Mouse (Mus musculus): Measurements from ENCODE around the gene Spata32. TPM values are rescaled to one million over a fixed set of nuclear protein-coding genes. Genes with fewer than 3 reads are reported as not detected.

The Spata32 gene
- not detected in 2 replicates for polyA plus RNA-seq (2015; fragmentation: Nextera tagmentation; extraction: Ambion mirVana)

- WGBS: 2% methylated on average over 45 of the region's 45 CpGs
- peaks cover 5% of the 10 kb centered on the region; the same call in 1 of the 2 replicates for H3K4me1 ChIP-seq (ENCODE audit: insufficient read depth, low read depth, low read length)
- no peak within 1 kb of the TSS for H3K27ac ChIP-seq (ENCODE audit: low read length)
Observed at GRCm38 (mm10) chr11:103217790-103218516, at the start of gene Spata32. Spata32 (minus strand) TSS chr11:103218432.

GRCm38 (mm10) chr11:103267346-103268219, 49.4 kb upstream of the Spata32 start, which contains the start of gene Map3k14:
Map3k14 (minus strand) TSS chr11:103267472.
- 4% methylated on average over 55 of the region's 55 CpGs for WGBS
- peak within 1 kb of the TSS; percentile 89 for H3K27ac ChIP-seq (ENCODE audit: low read length)
- H3K9me3 ChIP-seq (ENCODE audit: low read length): no peaks in the 10 kb centered on the region
- peak; percentile 100 for DNase-seq (ENCODE audit: low spot score)
- H3K27me3 ChIP-seq (replicated peaks; ENCODE audit: insufficient read depth, low read length): no peaks in the 10 kb centered on the region
- peak within 1 kb of the TSS; percentile 92 for H3K4me2 ChIP-seq (replicated peaks; ENCODE audit: low read depth, low read length)
- ATAC-seq: peak; percentile 98
- H3K36me3 ChIP-seq (ENCODE audit: insufficient read depth, low read length): no peaks in the 10 kb centered on the region
- H3K4me3 ChIP-seq (ENCODE audit: low read depth, low read length): peak within 1 kb of the TSS; percentile 70
- H3K9ac ChIP-seq (replicated peaks; ENCODE audit: low read depth): peak within 1 kb of the TSS; percentile 72
- peaks cover 4% of the 10 kb centered on the region; the same call in 1 of the 2 replicates for H3K4me1 ChIP-seq (ENCODE audit: insufficient read depth, low read depth, low read length)
- TF ChIP-seq CTCF (IDR thresholded peaks at IDR 0.05): no peak
- TF ChIP-seq EP300 (IDR thresholded peaks at IDR 0.05): no peak

More at GRCm38 (mm10) chr11:103217790-103218516, at the start of gene Spata32:
- H3K36me3 ChIP-seq (ENCODE audit: insufficient read depth, low read length): peaks cover 8% of the 10 kb centered on the region
- TF ChIP-seq CTCF (IDR thresholded peaks at IDR 0.05) (no peak), EP300 (IDR thresholded peaks at IDR 0.05) (no peak)
- peak within 1 kb of the TSS; percentile 6; the same call in 1 of the 2 replicates for H3K9ac ChIP-seq (replicated peaks; ENCODE audit: low read depth)
- H3K4me3 ChIP-seq (ENCODE audit: low read depth, low read length): peak within 1 kb of the TSS; percentile 45
- no peaks in the 10 kb centered on the region for H3K9me3 ChIP-seq (ENCODE audit: low read length)
- DNase-seq (ENCODE audit: low spot score): peak; percentile 69
- ATAC-seq: peak; percentile 77
- H3K27me3 ChIP-seq (replicated peaks; ENCODE audit: insufficient read depth, low read length): 0 out of 2 replicates have a peak, but pooled peaks cover 3% of the 10 kb centered on the region
- H3K4me2 ChIP-seq (replicated peaks; ENCODE audit: low read depth, low read length): peak within 1 kb of the TSS; percentile 87

GRCm38 (mm10) chr11:103266729-103267345, 48.6 kb upstream of the Spata32 start:
- H3K4me1 ChIP-seq (ENCODE audit: insufficient read depth, low read depth, low read length): peaks cover 11% of the 10 kb centered on the region; the same call in 1 of the 2 replicates
- DNase-seq (ENCODE audit: low spot score): no peak

GRCm38 (mm10) chr11:103265856-103266255, 47.6 kb upstream of the Spata32 start:
- no peak overlapping the region for H3K9ac ChIP-seq (replicated peaks; ENCODE audit: low read depth)

More at GRCm38 (mm10) chr11:103266729-103267345, 48.6 kb upstream of the Spata32 start:
- WGBS: under 1% methylated on average over 38 of the region's 42 CpGs
- no peaks in the 10 kb centered on the region for H3K36me3 ChIP-seq (ENCODE audit: insufficient read depth, low read length)
- H3K9me3 ChIP-seq (ENCODE audit: low read length): no peaks in the 10 kb centered on the region
- peak overlapping the region; percentile 89 for H3K27ac ChIP-seq (ENCODE audit: low read length)
- peak overlapping the region; percentile 72 for H3K9ac ChIP-seq (replicated peaks; ENCODE audit: low read depth)
- no peak; the same call in 1 of the 2 replicates for TF ChIP-seq CTCF (IDR thresholded peaks at IDR 0.05)
- TF ChIP-seq EP300 (IDR thresholded peaks at IDR 0.05): no peak
- ATAC-seq: peak; percentile 51
- peak overlapping the region; percentile 70 for H3K4me3 ChIP-seq (ENCODE audit: low read depth, low read length)
- no peaks in the 10 kb centered on the region for H3K27me3 ChIP-seq (replicated peaks; ENCODE audit: insufficient read depth, low read length)
- peak overlapping the region; percentile 92 for H3K4me2 ChIP-seq (replicated peaks; ENCODE audit: low read depth, low read length)

GRCm38 (mm10) chr11:103265211-103265610, 47.0 kb upstream of the Spata32 start:
- Histone ChIP-seq H3K27ac (ENCODE audit: low read length) (no peak overlapping the region), H3K4me3 (ENCODE audit: low read depth, low read length) (no peak overlapping the region), H3K27me3 (replicated peaks; ENCODE audit: insufficient read depth, low read length) (no peaks in the 10 kb centered on the region), H3K4me1 (ENCODE audit: insufficient read depth, low read depth, low read length) (peaks cover 14% of the 10 kb centered on the region; the same call in 1 of the 2 replicates), H3K36me3 (ENCODE audit: insufficient read depth, low read length) (no peaks in the 10 kb centered on the region), H3K4me2 (replicated peaks; ENCODE audit: low read depth, low read length) (no peak overlapping the region), H3K9me3 (ENCODE audit: low read length) (no peaks in the 10 kb centered on the region), H3K9ac (replicated peaks; ENCODE audit: low read depth) (no peak overlapping the region)
- TF ChIP-seq EP300 (IDR thresholded peaks at IDR 0.05) (no peak), CTCF (IDR thresholded peaks at IDR 0.05) (no peak)
- DNase-seq (ENCODE audit: low spot score) (no peak), ATAC-seq (no peak)
- WGBS: 64% methylated on average over 7 of the region's 7 CpGs

More at GRCm38 (mm10) chr11:103265856-103266255, 47.6 kb upstream of the Spata32 start:
- peaks cover 14% of the 10 kb centered on the region; the same call in 1 of the 2 replicates for H3K4me1 ChIP-seq (ENCODE audit: insufficient read depth, low read depth, low read length)
- H3K4me3 ChIP-seq (ENCODE audit: low read depth, low read length): peak overlapping the region; percentile 70
- no peak for TF ChIP-seq CTCF (IDR thresholded peaks at IDR 0.05)
- no peak for TF ChIP-seq EP300 (IDR thresholded peaks at IDR 0.05)
- H3K4me2 ChIP-seq (replicated peaks; ENCODE audit: low read depth, low read length): peak overlapping the region; percentile 92
- no peaks in the 10 kb centered on the region for H3K9me3 ChIP-seq (ENCODE audit: low read length)
- DNase-seq (ENCODE audit: low spot score) (no peak), ATAC-seq (no peak)
- H3K27me3 ChIP-seq (replicated peaks; ENCODE audit: insufficient read depth, low read length): no peaks in the 10 kb centered on the region
- H3K36me3 ChIP-seq (ENCODE audit: insufficient read depth, low read length): no peaks in the 10 kb centered on the region
- no peak overlapping the region for H3K27ac ChIP-seq (ENCODE audit: low read length)
- 30% methylated on average over 2 of the region's 2 CpGs for WGBS

Measured in lung, postnatal 0 days (tissue).